Mouse (Mus musculus) ES-Bruce4 (cell line): ENCODE measurements at regions not wholly inside any gene's neighbourhood (a gene's known extent, or its start where the extent isn't known, plus 50 kb on each side); places are given as distances from the start of the nearest gene placed in this dataset.

Experiments used
- CTCF ChIP-seq: IDR thresholded peaks from one replicate; pipeline ENCODE4 v1.8.1; 2011; ENCODE audit warnings: low read depth, low read length
- POLR2A ChIP-seq: IDR thresholded peaks from one replicate; pipeline ENCODE4 v1.8.1; 2011; ENCODE audit warnings: low read length; ENCODE audit not compliant: insufficient read depth

DNA sequence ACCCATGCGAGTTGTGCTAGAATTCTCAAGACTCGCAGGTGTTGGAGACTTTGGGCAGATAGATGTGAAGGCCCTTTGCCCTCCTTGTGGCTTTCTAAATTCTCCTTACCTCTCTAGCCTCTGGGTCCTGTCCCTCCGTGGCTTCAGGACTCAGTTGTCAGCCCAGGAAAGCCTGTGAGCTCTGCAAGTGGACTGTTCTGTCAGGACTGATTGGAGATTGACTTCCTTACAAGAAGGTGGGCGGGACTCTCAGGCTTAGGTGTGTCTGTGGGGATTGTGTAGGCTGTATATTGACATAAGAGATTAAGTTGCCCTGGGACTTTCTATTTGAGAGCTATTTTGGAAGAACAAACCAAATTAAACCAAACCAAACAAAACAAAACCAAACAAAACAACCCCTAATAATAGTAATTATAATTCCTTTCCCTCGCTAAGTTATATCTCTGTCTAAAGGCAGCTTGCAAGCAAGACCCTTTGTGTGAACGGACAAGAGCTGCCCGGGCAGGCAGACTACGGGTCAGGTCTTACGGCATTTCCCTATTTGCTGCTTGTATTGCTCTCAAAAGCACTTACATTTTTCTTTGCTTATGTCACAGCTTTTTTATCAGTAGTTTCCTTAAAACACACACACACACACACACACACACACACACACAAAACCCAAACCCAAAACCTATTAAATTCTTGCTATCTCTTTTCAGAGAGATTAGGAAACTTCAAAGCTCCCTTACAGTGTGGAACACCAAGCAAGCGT lies 58.3 kb upstream of the Adrb1 start:
- no peak for TF ChIP-seq POLR2A
- TF ChIP-seq CTCF, result no peak
